Mouse (Mus musculus) liver, postnatal 0 days (tissue): ENCODE measurements around the gene Ppp4r4.

ENCODE experiments used
- CTCF ChIP-seq: sonication (generic); IDR thresholded peaks from 2 replicates; pipeline ENCODE4 v1.5.1; 2016; ENCODE audit warnings: antibody characterized with exemption, low read depth
- EP300 ChIP-seq: IDR thresholded peaks from 2 replicates; pipeline ENCODE4 v1.6.1; 2016; ENCODE audit warnings: antibody characterized with exemption, low read depth, mild to moderate bottlenecking

DNA sequence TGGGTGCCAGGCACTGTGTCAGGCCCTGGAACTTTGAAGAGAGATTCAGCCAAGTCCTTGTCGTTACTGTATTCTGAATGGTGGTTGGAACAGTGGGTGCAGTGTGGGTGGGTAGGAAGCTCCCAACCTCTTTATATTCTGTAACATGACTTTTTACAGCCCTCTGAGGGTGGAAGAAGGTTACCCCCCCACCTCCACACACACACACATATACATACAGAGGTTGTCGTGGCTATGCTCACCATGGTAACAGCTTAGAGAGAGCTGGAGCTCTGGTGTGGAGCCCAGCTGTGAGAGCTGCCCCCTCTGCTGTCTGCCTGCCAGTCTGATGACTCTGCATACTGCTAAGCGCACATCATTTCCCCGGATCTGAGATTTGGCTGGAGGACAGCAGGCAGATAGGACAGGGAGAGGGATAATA is 18.6 kb upstream of the Ppp4r4 start:
- TF ChIP-seq CTCF (no peak), EP300 (no peak)
